Mouse (Mus musculus): ENCODE measurements at regions not wholly inside any gene's neighbourhood (a gene's known extent, or its start where the extent isn't known, plus 50 kb on each side); places are given as distances from the start of the nearest gene placed in this dataset.

GRCm38 (mm10) chr6:109173015-109173414 is 344.6 kb downstream of the Edem1 start:
- TF ChIP-seq BHLHE40 (IDR thresholded peaks at IDR 0.05; ENCODE audit: low read depth, low read length) (no peak), GABPA (IDR thresholded peaks at IDR 0.05; ENCODE audit: insufficient replicate concordance, low read depth, low read length) (no peak), CTCF (conservative IDR thresholded peaks at IDR 0.05 in 1 of 2, IDR thresholded peaks at IDR 0.05 in 1 of 2; ENCODE audit: low read depth in 2 of 2, low read length in 2 of 2) (no peak), POLR2A (IDR thresholded peaks at IDR 0.05; ENCODE audit: low read depth, low read length) (no peak), NELFE (IDR thresholded peaks at IDR 0.05; ENCODE audit: low read depth, low read length) (no peak), HCFC1 (IDR thresholded peaks at IDR 0.05; ENCODE audit: low read depth, low read length) (no peak)
